Mouse (Mus musculus) stomach, postnatal 0 days (tissue): Measurements from ENCODE around the gene Atp6v0a1.

Source experiments
- CTCF ChIP-seq: IDR thresholded peaks from 2 replicates; pipeline ENCODE4 v1.5.1; 2016; ENCODE audit warnings: antibody characterized with exemption, low read depth, mild to moderate bottlenecking, moderate library complexity
- EP300 ChIP-seq: optimal IDR thresholded peaks from 2 replicates; pipeline ENCODE3; 2016; ENCODE audit warnings: antibody characterized with exemption

DNA sequence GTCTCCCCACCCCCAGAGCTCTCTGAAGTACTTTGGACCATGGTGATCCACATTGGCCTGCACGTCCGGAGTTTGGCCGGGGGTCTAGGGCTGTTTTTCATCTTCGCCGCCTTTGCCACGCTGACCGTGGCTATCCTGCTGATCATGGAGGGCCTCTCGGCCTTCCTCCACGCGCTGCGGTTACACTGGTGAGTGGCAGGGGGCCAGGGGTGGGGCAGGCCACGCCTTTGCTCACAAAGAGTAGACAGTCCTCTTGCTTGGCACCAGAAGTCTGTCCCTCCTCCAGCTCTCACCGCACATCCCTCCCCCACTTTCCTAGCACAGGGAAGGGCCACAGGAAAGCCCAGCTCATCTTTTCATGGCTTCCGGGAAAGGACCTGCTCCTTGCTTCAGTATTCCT, 46.2 kb downstream of the Atp6v0a1 start:
- no peak for TF ChIP-seq EP300
- TF ChIP-seq CTCF: no peak
